8 mouse cellular contexts compared by ENCODE assay signal in genomic region chr12:111412581-111413284, GRCm38 (mm10). TPM values are rescaled to one million over a fixed set of nuclear protein-coding genes. Genes with fewer than 3 reads are reported as not detected.
DNase-seq lines count a peak whose midpoint lies in the region; ATAC-seq and TF ChIP-seq lines count a peak whose summit lies in the region.

No protein-coding gene starts in this region.

- peak overlapping the region; percentile 87 for H3K27ac ChIP-seq in heart, postnatal 0 days (ENCODE audit: low read depth)
- H3K27ac ChIP-seq in limb, embryonic 13.5 days, result peak overlapping the region; percentile 29
- no peak overlapping the region for H3K27ac ChIP-seq in small intestine, adult 2 months (ENCODE audit: insufficient read depth, low read depth, low read length)

- H3K4me1 ChIP-seq in megakaryocyte, embryonic 14.5 days, result peaks cover 66% of the 10 kb centered on the region
- H3K4me1 ChIP-seq in heart, postnatal 0 days (ENCODE audit: control insufficient read depth, insufficient read depth), result peaks cover 31% of the 10 kb centered on the region
- H3K4me1 ChIP-seq in limb, embryonic 13.5 days, result peaks cover 39% of the 10 kb centered on the region
- peaks cover 8% of the 10 kb centered on the region for H3K4me1 ChIP-seq in small intestine, adult 2 months (ENCODE audit: control insufficient read depth, insufficient read depth, insufficient read length, low read length)

- peak overlapping the region; percentile 48; the same call in 1 of the 2 replicates for H3K9ac ChIP-seq in heart, postnatal 0 days (replicated peaks; ENCODE audit: low read depth, low read length)
- H3K9ac ChIP-seq in limb, embryonic 13.5 days, result peak overlapping the region; percentile 48; the same call in 1 of the 2 replicates

- no peak for TF ChIP-seq EP300 in heart, postnatal 0 days (IDR thresholded peaks at IDR 0.05; ENCODE audit: low read depth)

- peak; percentile 32 for TF ChIP-seq CTCF in heart, postnatal 0 days (IDR thresholded peaks at IDR 0.05; ENCODE audit: low read depth)
- no peak for TF ChIP-seq CTCF in small intestine, adult 2 months (IDR thresholded peaks at IDR 0.05; ENCODE audit: extremely low read depth, insufficient read length, insufficient replicate concordance, low read depth, low read length)

- no peak for DNase-seq in heart, postnatal 0 days (ENCODE audit: low spot score)
- no peak for DNase-seq in left cerebral cortex, adult 9 months (ENCODE audit: low spot score in 2 of 2)
- DNase-seq in thymus, postnatal 25 days, result no peak
- no peak for DNase-seq in Muller cell, postnatal 12 days (ENCODE audit: inconsistent ontology term)

- peaks cover 76% of the 10 kb centered on the region for H3K27me3 ChIP-seq in megakaryocyte, embryonic 14.5 days (replicated peaks)
- 0 out of 2 replicates have a peak, but pooled peaks cover 5% of the 10 kb centered on the region for H3K27me3 ChIP-seq in heart, postnatal 0 days (ENCODE audit: control insufficient read depth, insufficient read depth, low read length)
- H3K27me3 ChIP-seq in limb, embryonic 13.5 days, result peaks cover 45% of the 10 kb centered on the region
- peaks cover 2% of the 10 kb centered on the region; the same call in 1 of the 2 replicates for H3K27me3 ChIP-seq in small intestine, adult 2 months (ENCODE audit: control insufficient read depth, insufficient read depth, low read length)

- no peak for TF ChIP-seq POLR2A in small intestine, adult 2 months (IDR thresholded peaks at IDR 0.05; ENCODE audit: low read depth, low read length)

- WGBS in heart, postnatal 0 days, result 8% methylated on average over 12 of the region's 12 CpGs
- WGBS in limb, embryonic 13.5 days, result 12% methylated on average over 12 of the region's 12 CpGs
- WGBS in small intestine, adult 2 months, result 44% methylated on average over 12 of the region's 12 CpGs

- no peaks in the 10 kb centered on the region for H3K9me3 ChIP-seq in megakaryocyte, embryonic 14.5 days
- no peaks in the 10 kb centered on the region for H3K9me3 ChIP-seq in heart, postnatal 0 days (replicated peaks; ENCODE audit: control insufficient read depth, low read length)
- H3K9me3 ChIP-seq in limb, embryonic 13.5 days, result no peaks in the 10 kb centered on the region

- peak overlapping the region; percentile 84 for H3K4me3 ChIP-seq in megakaryocyte, embryonic 14.5 days (replicated peaks)
- H3K4me3 ChIP-seq in heart, postnatal 0 days (ENCODE audit: low read depth, low read length), result peak overlapping the region; percentile 42
- peak overlapping the region; percentile 41 for H3K4me3 ChIP-seq in limb, embryonic 13.5 days
- H3K4me3 ChIP-seq in small intestine, adult 2 months (ENCODE audit: low read depth, low read length), result peak overlapping the region; percentile 27

- no peak for ATAC-seq in megakaryocyte, adult 5-6 weeks (ENCODE audit: poor library complexity, severe bottlenecking)
- ATAC-seq in heart, postnatal 0 days (ENCODE audit: insufficient read depth, low read depth), result peak; percentile 21
- ATAC-seq in limb, embryonic 13.5 days (ENCODE audit: low FRiP score, low read depth), result peak; percentile 37

- H3K4me2 ChIP-seq in heart, postnatal 0 days (ENCODE audit: low read depth, low read length), result peak overlapping the region; percentile 67
- peak overlapping the region; percentile 68 for H3K4me2 ChIP-seq in limb, embryonic 13.5 days (replicated peaks)

- H3K36me3 ChIP-seq in megakaryocyte, embryonic 14.5 days (replicated peaks; ENCODE audit: low read length), result no peaks in the 10 kb centered on the region
- H3K36me3 ChIP-seq in heart, postnatal 0 days (replicated peaks; ENCODE audit: control insufficient read depth, insufficient read depth, low read length), result no peaks in the 10 kb centered on the region
- H3K36me3 ChIP-seq in limb, embryonic 13.5 days, result no peaks in the 10 kb centered on the region
- no peaks in the 10 kb centered on the region for H3K36me3 ChIP-seq in small intestine, adult 2 months (ENCODE audit: control insufficient read depth, insufficient read depth, low read length)

RNA-seq across cellular contexts. Expression of gene Exoc3l4, which starts 4.1 kb away (rescaled TPM):
- polyA plus RNA-seq in megakaryocyte, embryonic 14.5 days (2012; ENCODE audit: insufficient read depth, low replicate concordance), result 38.6 and 61.4 TPM in 2 replicates
- total RNA-seq in megakaryocyte, adult 5-6 weeks (2015), result 0.39 and 1.1 TPM in 2 replicates
- 0.29 TPM in 1 of 2 replicates, not detected in the other for total RNA-seq in megakaryocyte, adult 5-6 weeks (2017)
- total RNA-seq in heart, postnatal 0 days (2014; rRNA removed; ENCODE audit: low replicate concordance), result 7.9 and 51.6 TPM in 2 replicates
- 8.5 and 9.8 TPM in 2 replicates for polyA plus RNA-seq in heart, postnatal 0 days (2015; fragmentation: Nextera tagmentation; extraction: Ambion mirVana)
- 6.6 and 6.9 TPM in 2 replicates for polyA plus RNA-seq in limb, embryonic 13.5 days (2015; fragmentation: Nextera tagmentation; extraction: Ambion mirVana)
- polyA plus RNA-seq in small intestine, adult 2 months (2012; rRNA removed), result 356 and 552 TPM in 2 replicates

RNA-seq across cellular contexts. Expression of gene Lbhd2, which starts 6.1 kb away (rescaled TPM):
- polyA plus RNA-seq in megakaryocyte, embryonic 14.5 days (2012; ENCODE audit: insufficient read depth, low replicate concordance), result not detected in 2 replicates
- total RNA-seq in megakaryocyte, adult 5-6 weeks (2015), result not detected in 2 replicates
- total RNA-seq in megakaryocyte, adult 5-6 weeks (2017), result not detected in 2 replicates
- total RNA-seq in heart, postnatal 0 days (2014; rRNA removed; ENCODE audit: low replicate concordance), result not detected in 2 replicates
- not detected in 2 replicates for polyA plus RNA-seq in heart, postnatal 0 days (2015; fragmentation: Nextera tagmentation; extraction: Ambion mirVana)
- 9.5 and 13.8 TPM in 2 replicates for polyA plus RNA-seq in limb, embryonic 13.5 days (2015; fragmentation: Nextera tagmentation; extraction: Ambion mirVana)
- not detected in 2 replicates for polyA plus RNA-seq in small intestine, adult 2 months (2012; rRNA removed)

RNA-seq across cellular contexts. Expression of gene Tnfaip2, which starts 29.5 kb away (rescaled TPM):
- 1.1 and 11.3 TPM in 2 replicates for polyA plus RNA-seq in megakaryocyte, embryonic 14.5 days (2012; ENCODE audit: insufficient read depth, low replicate concordance)
- total RNA-seq in megakaryocyte, adult 5-6 weeks (2015), result 42.7 and 43.7 TPM in 2 replicates
- 81.0 and 109 TPM in 2 replicates for total RNA-seq in megakaryocyte, adult 5-6 weeks (2017)
- total RNA-seq in heart, postnatal 0 days (2014; rRNA removed; ENCODE audit: low replicate concordance), result 12.5 and 14.8 TPM in 2 replicates
- 8.9 and 9.5 TPM in 2 replicates for polyA plus RNA-seq in heart, postnatal 0 days (2015; fragmentation: Nextera tagmentation; extraction: Ambion mirVana)
- 7.4 and 7.8 TPM in 2 replicates for polyA plus RNA-seq in limb, embryonic 13.5 days (2015; fragmentation: Nextera tagmentation; extraction: Ambion mirVana)
- 10.2 and 16.4 TPM in 2 replicates for polyA plus RNA-seq in small intestine, adult 2 months (2012; rRNA removed)

RNA-seq across cellular contexts. Expression of gene Cdc42bpb, which starts 35.2 kb away (rescaled TPM):
- polyA plus RNA-seq in megakaryocyte, embryonic 14.5 days (2012; ENCODE audit: insufficient read depth, low replicate concordance), result 113 and 131 TPM in 2 replicates
- total RNA-seq in megakaryocyte, adult 5-6 weeks (2015), result 22.0 and 24.6 TPM in 2 replicates
- total RNA-seq in megakaryocyte, adult 5-6 weeks (2017), result 12.4 and 14.2 TPM in 2 replicates
- total RNA-seq in heart, postnatal 0 days (2014; rRNA removed; ENCODE audit: low replicate concordance), result 119 and 147 TPM in 2 replicates
- 13.9 and 18.2 TPM in 2 replicates for polyA plus RNA-seq in heart, postnatal 0 days (2015; fragmentation: Nextera tagmentation; extraction: Ambion mirVana)
- 26.5 and 32.4 TPM in 2 replicates for polyA plus RNA-seq in limb, embryonic 13.5 days (2015; fragmentation: Nextera tagmentation; extraction: Ambion mirVana)
- 190 and 472 TPM in 2 replicates for polyA plus RNA-seq in small intestine, adult 2 months (2012; rRNA removed)

Comparison
In these comparisons a context has a peak if more than half of its experiments do, and no peak if none do; other contexts are left out.
1. H3K4me3 ChIP-seq: peak in every context shown above with its lines; median percentile 84 in megakaryocyte, embryonic 14.5 days; 42 in heart, postnatal 0 days; 41 in limb, embryonic 13.5 days; 27 in small intestine, adult 2 months.